Mouse (Mus musculus): Measurements from ENCODE around the gene Nln.

GRCm38 (mm10) chr13:104145646-104146045 lies 36.2 kb upstream of the Nln start:
- TF ChIP-seq POLR2A (IDR thresholded peaks at IDR 0.05; ENCODE audit: extremely low read depth, insufficient read depth, low read length) (no peak), CTCF (IDR thresholded peaks at IDR 0.05; ENCODE audit: low read depth, low read length) (no peak)

Data from liver, adult 2 months (tissue).